Mouse (Mus musculus): ENCODE measurements around the gene Tor1aip1.
A peak's percentile ranks its signal among the peaks of the same experiment; 100 is the strongest.
"Not testable (repeated sequence)": the region's sequence is repeated elsewhere in the genome, so short reads cannot be mapped to it uniquely, and the experiment has no call there.

Tor1aip1 gene

GRCm38 (mm10) chr1:156035930-156036737 is at the start of gene Tor1aip1:
Tor1aip1 (minus strand) TSS chr1:156036480.
- peak; percentile 85 for DNase-seq (ENCODE audit: low spot score)

- DNase-seq (ENCODE audit: low spot score), result peak; percentile 18
Measured at GRCm38 (mm10) chr1:156085770-156086169, 49.5 kb upstream of the Tor1aip1 start.

- DNase-seq (ENCODE audit: low spot score), result no peak
Measured at GRCm38 (mm10) chr1:156084603-156085002, 48.3 kb upstream of the Tor1aip1 start.

GRCm38 (mm10) chr1:156077655-156078054 is 41.4 kb upstream of the Tor1aip1 start:
- no peak for DNase-seq (ENCODE audit: low spot score)

- no peak for DNase-seq (ENCODE audit: low spot score)
Measured at GRCm38 (mm10) chr1:156076474-156076873, 40.2 kb upstream of the Tor1aip1 start.

- no peak for DNase-seq (ENCODE audit: low spot score)
Measured at GRCm38 (mm10) chr1:156074575-156074974, 38.3 kb upstream of the Tor1aip1 start.

GRCm38 (mm10) chr1:156073169-156073821 is 37.0 kb upstream of the Tor1aip1 start:
- DNase-seq (ENCODE audit: low spot score), result no peak

- no peak for DNase-seq (ENCODE audit: low spot score)
Measured at GRCm38 (mm10) chr1:156070106-156070505, 33.8 kb upstream of the Tor1aip1 start.

GRCm38 (mm10) chr1:156066133-156066532 is 29.9 kb upstream of the Tor1aip1 start:
- DNase-seq (ENCODE audit: low spot score), result no peak

GRCm38 (mm10) chr1:156062193-156062592 is 25.9 kb upstream of the Tor1aip1 start:
- DNase-seq (ENCODE audit: low spot score), result no peak

- no peak for DNase-seq (ENCODE audit: low spot score)
Measured at GRCm38 (mm10) chr1:156058207-156058606, 21.9 kb upstream of the Tor1aip1 start.

- no peak for DNase-seq (ENCODE audit: low spot score)
Measured at GRCm38 (mm10) chr1:156046688-156047087, 10.4 kb upstream of the Tor1aip1 start.

GRCm38 (mm10) chr1:156044211-156044611 is 7.9 kb upstream of the Tor1aip1 start:
- no peak for DNase-seq (ENCODE audit: low spot score)

GRCm38 (mm10) chr1:156043027-156043426 is 6.7 kb upstream of the Tor1aip1 start:
- DNase-seq (ENCODE audit: low spot score), result no peak

GRCm38 (mm10) chr1:156042481-156042880 is 6.2 kb upstream of the Tor1aip1 start:
- DNase-seq (ENCODE audit: low spot score), result no peak

- DNase-seq (ENCODE audit: low spot score), result no peak
Measured at GRCm38 (mm10) chr1:156041451-156042241, 5.4 kb upstream of the Tor1aip1 start.

GRCm38 (mm10) chr1:156040731-156041401 is 4.6 kb upstream of the Tor1aip1 start:
- peak; percentile 82 for DNase-seq (ENCODE audit: low spot score)

- not testable (repeated sequence) for DNase-seq (ENCODE audit: low spot score)
Measured at GRCm38 (mm10) chr1:156039989-156040388, 3.7 kb upstream of the Tor1aip1 start.

GRCm38 (mm10) chr1:156037144-156037583 is 884 bp upstream of the Tor1aip1 start:
- no peak for DNase-seq (ENCODE audit: low spot score)

- no peak for DNase-seq (ENCODE audit: low spot score)
Measured at GRCm38 (mm10) chr1:156035269-156035929, 881 bp downstream of the Tor1aip1 start, which contains the start of gene Tor1aip2. Tor1aip2 (plus strand) TSS chr1:156035403.

GRCm38 (mm10) chr1:156034661-156035060 is 1.6 kb downstream of the Tor1aip1 start:
- no peak for DNase-seq (ENCODE audit: low spot score)

Data from layer of hippocampus, adult 9-10 months (tissue).